Mouse (Mus musculus): ENCODE results near the gene Stub1. TPM values are rescaled to one million over a fixed set of nuclear protein-coding genes. Genes with fewer than 3 reads are reported as not detected.

Stub1 gene
- polyA plus RNA-seq, 1 experiment from 2014 or later: 393 TPM

GRCm38 (mm10) chr17:25839455-25840235 lies 6.4 kb upstream of the Stub1 start:
- no peaks in the 10 kb centered on the region for H3K27me3 ChIP-seq (ENCODE audit: insufficient read depth, low read length)
- H3K4me3 ChIP-seq (ENCODE audit: low read length): no peak overlapping the region
- H3K9me3 ChIP-seq (ENCODE audit: low read length): no peaks in the 10 kb centered on the region
- no peak overlapping the region for H3K9ac ChIP-seq (replicated peaks; ENCODE audit: low read length)
- 80% methylated on average over 14 of the region's 14 CpGs for WGBS
- H3K27ac ChIP-seq (ENCODE audit: low read length): no peak overlapping the region; the same call in 1 of the 2 replicates
- no peak for ATAC-seq (ENCODE audit: low FRiP score, low TSS enrichment)
- H3K4me1 ChIP-seq (ENCODE audit: insufficient read depth, low read length): peaks cover 42% of the 10 kb centered on the region
- H3K36me3 ChIP-seq (ENCODE audit: insufficient read depth, low read length): peaks cover 48% of the 10 kb centered on the region
- no peak overlapping the region for H3K4me2 ChIP-seq (replicated peaks; ENCODE audit: low read depth, low read length)

GRCm38 (mm10) chr17:25838904-25839303 lies 5.7 kb upstream of the Stub1 start:
- Histone ChIP-seq H3K4me3 (ENCODE audit: low read length) (no peak overlapping the region), H3K4me1 (ENCODE audit: insufficient read depth, low read length) (peaks cover 48% of the 10 kb centered on the region), H3K36me3 (ENCODE audit: insufficient read depth, low read length) (peaks cover 48% of the 10 kb centered on the region), H3K9ac (replicated peaks; ENCODE audit: low read length) (no peak overlapping the region), H3K27me3 (ENCODE audit: insufficient read depth, low read length) (no peaks in the 10 kb centered on the region), H3K9me3 (ENCODE audit: low read length) (no peaks in the 10 kb centered on the region), H3K4me2 (replicated peaks; ENCODE audit: low read depth, low read length) (no peak overlapping the region), H3K27ac (ENCODE audit: low read length) (no peak overlapping the region)
- WGBS: 89% methylated on average over 4 of the region's 4 CpGs
- no peak for ATAC-seq (ENCODE audit: low FRiP score, low TSS enrichment)

GRCm38 (mm10) chr17:25837533-25837932 lies 4.3 kb upstream of the Stub1 start:
- no peaks in the 10 kb centered on the region for H3K27me3 ChIP-seq (ENCODE audit: insufficient read depth, low read length)
- peak overlapping the region; percentile 81 for H3K27ac ChIP-seq (ENCODE audit: low read length)
- no peak for ATAC-seq (ENCODE audit: low FRiP score, low TSS enrichment)
- peak overlapping the region; percentile 42 for H3K4me3 ChIP-seq (ENCODE audit: low read length)
- peak overlapping the region; percentile 71; the same call in 1 of the 2 replicates for H3K9ac ChIP-seq (replicated peaks; ENCODE audit: low read length)
- H3K36me3 ChIP-seq (ENCODE audit: insufficient read depth, low read length): peaks cover 46% of the 10 kb centered on the region
- peaks cover 40% of the 10 kb centered on the region for H3K4me1 ChIP-seq (ENCODE audit: insufficient read depth, low read length)
- peak overlapping the region; percentile 79 for H3K4me2 ChIP-seq (replicated peaks; ENCODE audit: low read depth, low read length)
- H3K9me3 ChIP-seq (ENCODE audit: low read length): no peaks in the 10 kb centered on the region
- WGBS: 62% methylated on average over 3 of the region's 3 CpGs

- ATAC-seq (ENCODE audit: low FRiP score, low TSS enrichment): peak; percentile 18
- Histone ChIP-seq H3K4me1 (ENCODE audit: insufficient read depth, low read length) (peaks cover 41% of the 10 kb centered on the region), H3K9me3 (ENCODE audit: low read length) (no peaks in the 10 kb centered on the region), H3K4me2 (replicated peaks; ENCODE audit: low read depth, low read length) (peak within 1 kb of the TSS; percentile 79), H3K9ac (replicated peaks; ENCODE audit: low read length) (peak within 1 kb of the TSS; percentile 71), H3K4me3 (ENCODE audit: low read length) (peak within 1 kb of the TSS; percentile 42), H3K27ac (ENCODE audit: low read length) (peak within 1 kb of the TSS; percentile 81), H3K36me3 (ENCODE audit: insufficient read depth, low read length) (peaks cover 41% of the 10 kb centered on the region), H3K27me3 (ENCODE audit: insufficient read depth, low read length) (no peaks in the 10 kb centered on the region)
- WGBS: 2% methylated on average over 29 of the region's 29 CpGs
These were observed 3.8 kb upstream of the Stub1 start, which contains the start of gene Rhbdl1 for GRCm38 (mm10) chr17:25837076-25837410. Gene Rhbdl1, minus strand, starts transcription at chr17:25837295.

- Histone ChIP-seq H3K27me3 (ENCODE audit: insufficient read depth, low read length) (no peaks in the 10 kb centered on the region), H3K4me1 (ENCODE audit: insufficient read depth, low read length) (peaks cover 46% of the 10 kb centered on the region), H3K36me3 (ENCODE audit: insufficient read depth, low read length) (peaks cover 37% of the 10 kb centered on the region), H3K9me3 (ENCODE audit: low read length) (no peaks in the 10 kb centered on the region), H3K4me2 (replicated peaks; ENCODE audit: low read depth, low read length) (peak overlapping the region; percentile 79), H3K9ac (replicated peaks; ENCODE audit: low read length) (peak overlapping the region; percentile 71), H3K4me3 (ENCODE audit: low read length) (peak overlapping the region; percentile 42), H3K27ac (ENCODE audit: low read length) (peak overlapping the region; percentile 81)
- ATAC-seq (ENCODE audit: low FRiP score, low TSS enrichment): no peak
- WGBS: 13% methylated on average over 23 of the region's 23 CpGs
These were observed 3.3 kb upstream of the Stub1 start for GRCm38 (mm10) chr17:25836397-25837075.

- Histone ChIP-seq H3K9ac (replicated peaks; ENCODE audit: low read length) (peak overlapping the region; percentile 71), H3K4me3 (ENCODE audit: low read length) (no peak overlapping the region), H3K9me3 (ENCODE audit: low read length) (no peaks in the 10 kb centered on the region), H3K36me3 (ENCODE audit: insufficient read depth, low read length) (peaks cover 38% of the 10 kb centered on the region), H3K27ac (ENCODE audit: low read length) (peak overlapping the region; percentile 81; the same call in 1 of the 2 replicates), H3K27me3 (ENCODE audit: insufficient read depth, low read length) (no peaks in the 10 kb centered on the region), H3K4me2 (replicated peaks; ENCODE audit: low read depth, low read length) (peak overlapping the region; percentile 79; the same call in 1 of the 2 replicates), H3K4me1 (ENCODE audit: insufficient read depth, low read length) (peaks cover 53% of the 10 kb centered on the region)
- ATAC-seq (ENCODE audit: low FRiP score, low TSS enrichment): no peak
- 91% methylated on average over 16 of the region's 16 CpGs for WGBS
These were observed 2.6 kb upstream of the Stub1 start for GRCm38 (mm10) chr17:25835816-25836215.

- peaks cover 38% of the 10 kb centered on the region for H3K36me3 ChIP-seq (ENCODE audit: insufficient read depth, low read length)
- no peak overlapping the region for H3K4me3 ChIP-seq (ENCODE audit: low read length)
- no peaks in the 10 kb centered on the region for H3K27me3 ChIP-seq (ENCODE audit: insufficient read depth, low read length)
- 0 out of 2 replicates have a peak overlapping the region, but pooled peaks have one; percentile 11 for H3K4me2 ChIP-seq (replicated peaks; ENCODE audit: low read depth, low read length)
- ATAC-seq (ENCODE audit: low FRiP score, low TSS enrichment): no peak
- no peak overlapping the region for H3K9ac ChIP-seq (replicated peaks; ENCODE audit: low read length)
- no peak overlapping the region for H3K27ac ChIP-seq (ENCODE audit: low read length)
- H3K9me3 ChIP-seq (ENCODE audit: low read length): no peaks in the 10 kb centered on the region
- WGBS: 94% methylated on average over 7 of the region's 7 CpGs
- peaks cover 59% of the 10 kb centered on the region for H3K4me1 ChIP-seq (ENCODE audit: insufficient read depth, low read length)
These were observed 2.1 kb upstream of the Stub1 start for GRCm38 (mm10) chr17:25835301-25835700.

- Histone ChIP-seq H3K27ac (ENCODE audit: low read length) (peak overlapping the region; percentile 99), H3K27me3 (ENCODE audit: insufficient read depth, low read length) (no peaks in the 10 kb centered on the region), H3K9me3 (ENCODE audit: low read length) (no peaks in the 10 kb centered on the region), H3K4me1 (ENCODE audit: insufficient read depth, low read length) (peaks cover 64% of the 10 kb centered on the region), H3K4me3 (ENCODE audit: low read length) (peak overlapping the region; percentile 82), H3K4me2 (replicated peaks; ENCODE audit: low read depth, low read length) (peak overlapping the region; percentile 95), H3K9ac (replicated peaks; ENCODE audit: low read length) (peak overlapping the region; percentile 88), H3K36me3 (ENCODE audit: insufficient read depth, low read length) (peaks cover 36% of the 10 kb centered on the region)
- ATAC-seq (ENCODE audit: low FRiP score, low TSS enrichment): no peak
- 71% methylated on average over 12 of the region's 12 CpGs for WGBS
These were observed 1.5 kb upstream of the Stub1 start for GRCm38 (mm10) chr17:25834595-25835222.

GRCm38 (mm10) chr17:25833961-25834594 lies 874 bp upstream of the Stub1 start:
- Histone ChIP-seq H3K27me3 (ENCODE audit: insufficient read depth, low read length) (no peaks in the 10 kb centered on the region), H3K9ac (replicated peaks; ENCODE audit: low read length) (peak overlapping the region; percentile 88), H3K27ac (ENCODE audit: low read length) (peak overlapping the region; percentile 99), H3K4me1 (ENCODE audit: insufficient read depth, low read length) (peaks cover 69% of the 10 kb centered on the region), H3K9me3 (ENCODE audit: low read length) (no peaks in the 10 kb centered on the region), H3K36me3 (ENCODE audit: insufficient read depth, low read length) (peaks cover 30% of the 10 kb centered on the region), H3K4me2 (replicated peaks; ENCODE audit: low read depth, low read length) (peak overlapping the region; percentile 95), H3K4me3 (ENCODE audit: low read length) (peak overlapping the region; percentile 82)
- no peak for ATAC-seq (ENCODE audit: low FRiP score, low TSS enrichment)
- 9% methylated on average over 6 of the region's 6 CpGs for WGBS
